Mouse (Mus musculus) small intestine, adult 2 months (tissue): ENCODE results near the gene Kbtbd4.

ENCODE experiments used
- CTCF ChIP-seq: fragments of 200-500 bp; IDR thresholded peaks from 2 replicates; pipeline ENCODE4 v1.5.1; 2012; ENCODE audit warnings: low read depth, mild to moderate bottlenecking, control low read depth, inconsistent platforms, low read length, moderate library complexity, mixed read lengths; ENCODE audit not compliant: insufficient replicate concordance, insufficient read length; ENCODE audit errors: extremely low read depth
- POLR2A ChIP-seq: fragments of 200-500 bp; IDR thresholded peaks from 2 replicates; pipeline ENCODE4 v1.6.1; 2012; ENCODE audit warnings: low read depth, mild to moderate bottlenecking, control low read depth, inconsistent platforms, low read length, moderate library complexity

GRCm38 (mm10) chr2:90940233-90941229 is 36.0 kb downstream of the Kbtbd4 start, which contains the start of gene Celf1:
- TF ChIP-seq POLR2A (peak; percentile 45), CTCF (peak; percentile 83)
